Mouse (Mus musculus) layer of hippocampus, postnatal 14 days (tissue): Measurements from ENCODE around the gene Zfp131. TPM values are rescaled to one million over a fixed set of nuclear protein-coding genes. Genes with fewer than 3 reads are reported as not detected.
A peak's percentile ranks its signal among the peaks of the same experiment; 100 is the strongest.

ENCODE experiments used
- DNase-seq, 2 experiments: peaks; one replicate each; pipeline ENCODE4 v3.0.0; 2021 to 2022; ENCODE audit warnings: low spot score in 2 of 2, mixed read lengths in 1 of 2
- total RNA-seq, 2 experiments: library from RNA; stranded (reverse); gene quantifications; 2 replicates each; pipeline ENCODE4 v1.2.3; 2021

Zfp131 gene
- total RNA-seq, 2 experiments from 2014 or later, result 40.3 to 41.1 TPM

GRCm38 (mm10) chr13:119755681-119756471 is 34.8 kb downstream of the Zfp131 start, which contains the start of gene Nim1k:
Nim1k (minus strand) TSS chr13:119755882.
- peak; percentile 82 to 86 for DNase-seq

GRCm38 (mm10) chr13:119755141-119755547 is 35.5 kb downstream of the Zfp131 start:
- DNase-seq, result peak in 1 of 2 experiments; percentile 35

- peak in 1 of 2 experiments; percentile 36 for DNase-seq
Observed at GRCm38 (mm10) chr13:119754635-119755020, 36.1 kb downstream of the Zfp131 start.

GRCm38 (mm10) chr13:119753859-119754634 is 36.6 kb downstream of the Zfp131 start:
- DNase-seq, result peak in 1 of 2 experiments; percentile 74

GRCm38 (mm10) chr13:119746930-119747329 is 43.8 kb downstream of the Zfp131 start:
- no peak for DNase-seq

GRCm38 (mm10) chr13:119743470-119743869 is 47.2 kb downstream of the Zfp131 start:
- DNase-seq, result no peak

GRCm38 (mm10) chr13:119742711-119743415 is 47.8 kb downstream of the Zfp131 start:
- no peak for DNase-seq

- DNase-seq, result no peak
Observed at GRCm38 (mm10) chr13:119741390-119742237, 49.1 kb downstream of the Zfp131 start.

- DNase-seq, result no peak
Observed at GRCm38 (mm10) chr13:119731448-119731847, 59.2 kb downstream of the Zfp131 start.

- DNase-seq, result no peak
Observed at GRCm38 (mm10) chr13:119729406-119729805, 61.3 kb downstream of the Zfp131 start.

GRCm38 (mm10) chr13:119727608-119728387 is 62.9 kb downstream of the Zfp131 start:
- DNase-seq, result peak in 1 of 2 experiments; percentile 32

GRCm38 (mm10) chr13:119724541-119724940 is 66.1 kb downstream of the Zfp131 start:
- DNase-seq, result no peak

- DNase-seq, result no peak
Observed at GRCm38 (mm10) chr13:119723368-119723767, 67.3 kb downstream of the Zfp131 start.

GRCm38 (mm10) chr13:119722447-119722846 is 68.2 kb downstream of the Zfp131 start:
- no peak for DNase-seq

GRCm38 (mm10) chr13:119716105-119716504 is 74.6 kb downstream of the Zfp131 start:
- no peak for DNase-seq
